Mouse (Mus musculus) neural tube, embryonic 11.5 days (tissue): ENCODE data around the gene Egfl8. TPM values are rescaled to one million over a fixed set of nuclear protein-coding genes. Genes with fewer than 3 reads are reported as not detected.

Experiments
- ATAC-seq: fragments of 200-750 bp; cut with Nextera tagmentation; 2 replicates; pipeline ENCODE4 v1.8.0; 2017; ENCODE audit warnings: moderate number of reproducible peaks, mild to moderate bottlenecking, moderate TSS enrichment, moderate library complexity; ENCODE audit not compliant: insufficient read depth, low FRiP score, low TSS enrichment
- DNase-seq: peaks from one replicate; pipeline ENCODE4 v3.0.0-alpha.2; 2015; ENCODE audit warnings: low spot score
- H3K27ac ChIP-seq: fragments of 300-500 bp; sonication (generic); 2 replicates; pipeline ENCODE4 v1.5.1; 2014; ENCODE audit warnings: low read depth, mild to moderate bottlenecking, low read length
- H3K27me3 ChIP-seq: fragments of 300-500 bp; sonication (generic); 2 replicates; pipeline ENCODE4 v1.6.1; 2014; ENCODE audit warnings: mild to moderate bottlenecking, low read length, mixed read lengths; ENCODE audit not compliant: control insufficient read depth, insufficient read depth
- H3K36me3 ChIP-seq: fragments of 300-500 bp; sonication (generic); 2 replicates; pipeline ENCODE4 v1.6.1; 2014; ENCODE audit warnings: mild to moderate bottlenecking, low read length, moderate library complexity, mixed read lengths; ENCODE audit not compliant: control insufficient read depth, insufficient read depth
- H3K4me1 ChIP-seq: fragments of 300-500 bp; sonication (generic); 2 replicates; pipeline ENCODE4 v1.6.1; 2014; ENCODE audit warnings: low read length, mixed read lengths; ENCODE audit not compliant: control insufficient read depth, insufficient read depth
- H3K4me2 ChIP-seq: fragments of 300-500 bp; sonication (generic); 2 replicates; pipeline ENCODE4 v1.6.1; 2014; ENCODE audit warnings: low read depth, mild to moderate bottlenecking, moderate library complexity
- H3K4me3 ChIP-seq: fragments of 300-500 bp; sonication (generic); 2 replicates; pipeline ENCODE4 v1.5.1; 2014; ENCODE audit warnings: low read depth, low read length
- H3K9ac ChIP-seq: fragments of 300-500 bp; sonication (generic); 2 replicates; pipeline ENCODE4 v1.6.1; 2014; ENCODE audit warnings: mild to moderate bottlenecking, low read length
- H3K9me3 ChIP-seq: fragments of 300-500 bp; sonication (generic); 2 replicates; pipeline ENCODE4 v1.6.1; 2016; ENCODE audit warnings: low read length; ENCODE audit not compliant: control insufficient read depth
- WGBS: fragments of 180-500 bp; shearing (Covaris S2); extraction: QIAGEN DNeasy Blood & Tissue Kit; methylation state at CpG from one replicate; pipeline ENCODE4 v1.1.7; 2014; 5-methylcytosine and 5-hydroxymethylcytosine counted together
- polyA plus RNA-seq: library from polyadenylated mRNA; unstranded; fragments of >200 nt; fragmentation: Nextera tagmentation; extraction: Ambion mirVana; gene quantifications from 2 replicates; pipeline ENCODE4 v1.2.1, GENCODE M21; 2014

Egfl8 gene
- polyA plus RNA-seq, 1 experiment from 2014 or later, result 12.1 TPM

- H3K9me3 ChIP-seq, result no peaks in the 10 kb centered on the region
- H3K4me2 ChIP-seq, result no peak overlapping the region
- H3K4me1 ChIP-seq, result no peaks in the 10 kb centered on the region
- H3K27me3 ChIP-seq, result peaks cover 11% of the 10 kb centered on the region
- DNase-seq (no peak), ATAC-seq (no peak)
- no peak overlapping the region for H3K27ac ChIP-seq
- no peak overlapping the region for H3K4me3 ChIP-seq
- WGBS, result 84% methylated on average over 3 of the region's 3 CpGs
- peaks cover under 1% of the 10 kb centered on the region; the same call in 1 of the 2 replicates for H3K36me3 ChIP-seq
- H3K9ac ChIP-seq, result no peak overlapping the region
These were observed 42.8 kb upstream of the Egfl8 start for GRCm38 (mm10) chr17:34658591-34658990.

DNA sequence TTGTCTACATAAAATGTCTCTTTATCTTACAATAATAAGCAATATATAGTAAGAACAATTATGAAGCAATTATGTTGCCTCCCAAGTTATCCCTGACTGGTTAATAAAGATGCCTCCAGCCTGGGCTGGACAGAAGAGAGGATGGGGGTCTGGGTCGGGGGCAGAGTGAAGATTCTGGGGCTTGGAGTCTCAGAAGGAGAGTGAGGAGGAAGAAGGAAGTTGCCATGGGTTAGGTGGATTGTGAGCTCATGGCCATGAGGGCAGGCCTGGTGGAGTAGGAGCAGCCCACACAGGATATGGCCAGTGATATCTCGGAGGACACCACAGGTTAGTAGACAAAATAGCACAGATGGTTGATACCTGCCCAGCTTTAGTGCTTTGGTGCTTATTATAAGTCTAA, 42.4 kb upstream of the Egfl8 start:
- H3K4me3 ChIP-seq, result no peak overlapping the region
- 83% methylated on average over 2 of the region's 2 CpGs for WGBS

DNA sequence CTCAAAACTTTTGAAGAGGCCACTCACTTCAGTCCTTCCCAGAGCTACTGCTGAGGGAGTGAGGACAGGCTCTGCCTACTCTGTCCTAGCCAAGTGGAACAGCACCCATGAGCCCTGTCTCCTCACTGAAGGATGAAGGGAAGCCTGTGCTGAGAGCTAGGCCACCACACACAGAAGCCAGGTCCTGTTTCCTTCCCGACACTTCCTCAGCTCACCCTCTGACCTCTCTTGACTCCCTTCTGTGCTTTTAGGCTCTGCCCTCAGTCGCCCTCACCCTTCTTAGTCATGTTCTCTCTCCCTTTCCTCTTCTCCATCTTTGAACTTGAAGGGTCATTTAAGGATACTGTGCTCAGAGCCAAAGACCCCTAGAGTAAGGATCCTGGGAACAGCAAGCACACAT, 41.5 kb upstream of the Egfl8 start:
- H3K27ac ChIP-seq, result no peak overlapping the region
- no peak overlapping the region for H3K4me3 ChIP-seq
- ATAC-seq, result no peak
- H3K4me2 ChIP-seq, result no peak overlapping the region
- H3K9me3 ChIP-seq, result no peaks in the 10 kb centered on the region
- H3K4me1 ChIP-seq, result no peaks in the 10 kb centered on the region
- no peak overlapping the region for H3K9ac ChIP-seq
- H3K36me3 ChIP-seq, result peaks cover 10% of the 10 kb centered on the region; the same call in 1 of the 2 replicates
- peaks cover 11% of the 10 kb centered on the region for H3K27me3 ChIP-seq
- 50% methylated on average over 2 of the region's 2 CpGs for WGBS
- no peak for DNase-seq

More for the DNA sequence above, 42.4 kb upstream of the Egfl8 start:
- Histone ChIP-seq H3K27me3 (peaks cover 11% of the 10 kb centered on the region), H3K9ac (no peak overlapping the region), H3K36me3 (peaks cover 5% of the 10 kb centered on the region; the same call in 1 of the 2 replicates), H3K27ac (no peak overlapping the region), H3K4me1 (no peaks in the 10 kb centered on the region), H3K9me3 (no peaks in the 10 kb centered on the region), H3K4me2 (no peak overlapping the region)
- no peak for DNase-seq
- no peak for ATAC-seq

- Histone ChIP-seq H3K9ac (no peak overlapping the region), H3K4me3 (no peak overlapping the region), H3K27ac (no peak overlapping the region), H3K4me2 (no peak overlapping the region), H3K9me3 (no peaks in the 10 kb centered on the region), H3K4me1 (no peaks in the 10 kb centered on the region), H3K27me3 (peaks cover 11% of the 10 kb centered on the region), H3K36me3 (peaks cover 15% of the 10 kb centered on the region)
- WGBS, result 53% methylated on average over 8 of the region's 8 CpGs
- DNase-seq (no peak), ATAC-seq (no peak)
These were observed 40.9 kb upstream of the Egfl8 start for GRCm38 (mm10) chr17:34656666-34657065.

DNA sequence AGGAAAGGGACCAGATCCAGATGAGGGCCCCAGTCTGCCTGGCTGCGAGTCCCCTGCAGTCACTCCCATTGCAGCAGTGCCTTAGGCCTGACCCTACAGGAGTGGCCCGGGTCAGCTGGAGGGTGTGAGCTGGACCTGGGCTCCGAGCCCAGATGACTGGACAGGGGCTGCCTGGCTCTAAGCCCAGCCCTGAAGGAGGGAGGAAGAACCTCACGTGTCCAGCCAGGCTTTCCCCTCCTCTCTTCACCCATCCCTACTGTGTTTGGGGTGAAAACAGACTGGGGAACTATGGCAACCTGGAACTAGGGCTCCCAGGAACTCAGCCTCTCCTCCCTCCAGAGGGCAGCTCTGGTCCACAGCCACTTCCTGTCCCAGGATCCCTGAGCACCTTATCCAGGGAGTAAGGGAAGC, 39.8 kb upstream of the Egfl8 start:
- 69% methylated on average over 4 of the region's 4 CpGs for WGBS
- peaks cover 17% of the 10 kb centered on the region for H3K36me3 ChIP-seq
- H3K4me1 ChIP-seq, result no peaks in the 10 kb centered on the region
- no peak overlapping the region for H3K27ac ChIP-seq
- DNase-seq (no peak), ATAC-seq (no peak)
- no peak overlapping the region for H3K4me3 ChIP-seq
- no peak overlapping the region for H3K4me2 ChIP-seq
- no peak overlapping the region for H3K9ac ChIP-seq
- H3K9me3 ChIP-seq, result no peaks in the 10 kb centered on the region
- H3K27me3 ChIP-seq, result peaks cover 7% of the 10 kb centered on the region

DNA sequence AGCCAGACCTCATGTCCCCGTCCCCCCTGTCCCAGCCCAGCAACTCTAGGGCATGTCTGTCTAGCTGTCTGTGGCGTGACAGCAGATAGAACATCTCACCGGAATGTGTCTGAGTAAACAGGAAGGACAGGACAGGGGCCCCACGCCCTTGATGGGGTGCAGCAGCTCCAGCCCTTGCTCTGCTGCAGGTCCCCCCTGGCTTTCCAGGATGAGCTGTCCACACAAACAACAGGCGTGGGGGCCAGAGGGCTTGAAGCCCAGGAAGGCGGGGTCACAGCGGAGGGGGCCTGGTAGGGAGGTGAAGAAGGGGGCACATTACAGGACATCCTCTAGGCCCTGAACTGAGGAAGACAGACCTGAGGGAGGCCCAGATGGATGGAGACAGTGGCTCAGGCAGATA, 39.4 kb upstream of the Egfl8 start:
- Histone ChIP-seq H3K36me3 (peaks cover 20% of the 10 kb centered on the region), H3K27me3 (peaks cover 3% of the 10 kb centered on the region; the same call in 1 of the 2 replicates), H3K4me1 (no peaks in the 10 kb centered on the region), H3K27ac (no peak overlapping the region), H3K4me3 (no peak overlapping the region), H3K4me2 (no peak overlapping the region), H3K9ac (no peak overlapping the region), H3K9me3 (no peaks in the 10 kb centered on the region)
- no peak for DNase-seq
- 82% methylated on average over 7 of the region's 7 CpGs for WGBS
- peak; percentile 31; the same call in 1 of the 2 replicates for ATAC-seq

DNA sequence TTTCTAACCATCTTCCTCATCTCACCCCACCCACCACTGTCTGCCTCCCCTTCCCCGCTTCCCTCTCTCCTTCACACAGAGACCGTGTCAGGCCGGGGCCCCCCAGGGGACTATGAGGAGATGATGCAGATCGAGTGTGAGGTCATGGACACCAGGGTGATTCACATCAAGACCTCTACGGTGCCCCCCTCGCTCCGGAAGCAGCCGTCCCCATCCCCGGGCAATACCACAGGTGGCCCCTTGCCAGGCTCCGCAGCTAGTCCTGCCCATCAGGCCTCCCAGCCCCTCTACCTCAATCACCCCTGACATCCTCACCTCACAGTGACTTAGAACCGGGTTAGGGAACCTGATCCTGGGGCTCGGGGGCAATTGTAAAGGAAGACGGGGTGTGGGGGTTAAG, 38.6 kb upstream of the Egfl8 start:
- H3K36me3 ChIP-seq, result peaks cover 20% of the 10 kb centered on the region

DNA sequence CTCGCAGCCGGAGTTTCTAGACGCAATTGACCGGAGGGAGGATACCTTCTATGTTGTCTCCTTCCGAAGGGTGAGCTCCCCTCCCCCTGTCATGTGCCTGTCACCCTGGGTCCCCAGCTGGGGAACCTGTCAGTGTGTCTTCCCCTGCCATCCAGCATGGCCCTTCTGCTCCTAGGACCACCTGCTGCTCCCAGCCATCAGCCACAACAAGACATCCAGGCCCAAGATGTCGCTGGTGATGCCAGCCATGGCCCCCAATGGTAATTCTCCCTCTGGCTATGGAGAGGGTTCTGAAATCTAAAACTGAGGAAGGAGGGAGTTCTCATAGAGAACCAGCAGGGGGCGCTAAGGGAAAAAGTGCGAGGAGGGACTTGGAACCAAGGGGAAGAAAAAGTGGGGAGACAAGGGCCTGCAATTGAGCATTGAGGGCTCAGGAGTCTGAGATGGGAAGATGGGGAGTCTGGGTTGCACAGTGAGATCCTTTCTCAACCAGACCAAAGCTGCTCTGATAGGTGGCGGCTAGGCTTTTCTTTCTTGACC, 38.0 kb upstream of the Egfl8 start:
- Histone ChIP-seq H3K4me3 (no peak overlapping the region), H3K4me1 (no peaks in the 10 kb centered on the region), H3K9ac (no peak overlapping the region), H3K9me3 (no peaks in the 10 kb centered on the region), H3K27me3 (no peaks in the 10 kb centered on the region), H3K27ac (no peak overlapping the region), H3K36me3 (peaks cover 20% of the 10 kb centered on the region), H3K4me2 (no peak overlapping the region)
- peak; percentile 63 for DNase-seq
- no peak for ATAC-seq
- WGBS, result 68% methylated on average over 9 of the region's 9 CpGs

More for the DNA sequence above, 38.6 kb upstream of the Egfl8 start:
- 93% methylated on average over 13 of the region's 13 CpGs for WGBS
- DNase-seq (no peak), ATAC-seq (no peak)
- H3K4me2 ChIP-seq, result no peak overlapping the region
- H3K9ac ChIP-seq, result no peak overlapping the region
- no peaks in the 10 kb centered on the region for H3K4me1 ChIP-seq
- no peaks in the 10 kb centered on the region for H3K9me3 ChIP-seq
- no peak overlapping the region for H3K4me3 ChIP-seq
- no peak overlapping the region for H3K27ac ChIP-seq
- H3K27me3 ChIP-seq, result 0 out of 2 replicates have a peak, but pooled peaks cover 2% of the 10 kb centered on the region

DNA sequence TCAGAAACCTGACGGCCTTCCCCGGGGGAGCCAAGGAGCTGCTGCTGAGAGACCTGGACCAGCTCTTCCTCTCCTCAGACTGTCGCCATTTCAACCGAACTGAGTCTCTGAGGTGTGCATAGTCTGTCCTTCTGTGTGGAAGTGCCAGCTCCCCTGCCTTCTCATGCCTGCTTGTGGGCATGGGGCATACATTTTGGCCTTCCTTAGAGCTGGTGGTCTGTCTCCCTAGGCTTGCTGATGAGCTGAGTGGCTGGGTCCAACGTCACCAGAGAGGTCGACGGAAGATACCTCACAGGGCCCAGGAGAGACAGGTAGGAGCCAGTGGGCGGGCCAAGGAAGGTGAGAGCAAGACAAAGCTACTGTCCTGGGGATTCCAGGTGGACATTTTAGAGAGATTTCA, 37.2 kb upstream of the Egfl8 start:
- 95% methylated on average over 8 of the region's 8 CpGs for WGBS

More for the DNA sequence above, 37.2 kb upstream of the Egfl8 start:
- Histone ChIP-seq H3K4me1 (peaks cover 6% of the 10 kb centered on the region; the same call in 1 of the 2 replicates), H3K4me2 (no peak overlapping the region), H3K9ac (no peak overlapping the region), H3K9me3 (no peaks in the 10 kb centered on the region), H3K27ac (no peak overlapping the region), H3K27me3 (no peaks in the 10 kb centered on the region), H3K36me3 (peaks cover 20% of the 10 kb centered on the region), H3K4me3 (no peak overlapping the region)
- ATAC-seq (no peak), DNase-seq (no peak)
